Mouse (Mus musculus) adrenal gland (tissue): ENCODE measurements around the gene Ifna2.

Source experiments
- intact Hi-C: fragments of 180-260 bp; cut with DNase I; formaldehyde crosslinking; loops from one replicate; pipeline ENCODE4 v1.15.1; 2025
- long read RNA-seq, 2 experiments: library from polyadenylated mRNA; unstranded; transcript quantifications; one replicate each; pipeline ENCODE4 v2.0.0; 2020; ENCODE audit warnings: borderline replicate concordance in 1 of 2; ENCODE audit not compliant: insufficient replicate concordance in 1 of 2

The Ifna2 gene
- long read RNA-seq, experiment 1, result 0 reads
- long read RNA-seq, experiment 2, result 0 reads

- intact Hi-C loops, result loop anchor here (5.0 kb wide), 1 partner anchor 138 kb away; no protein-coding TSS in a partner anchor
These were observed at the start of gene Ifna2 for GRCm38 (mm10) chr4:88683812-88684211. TSS of gene Ifna2 (minus strand) at chr4:88683912.

GRCm38 (mm10) chr4:88727324-88727723 is 43.6 kb upstream of the Ifna2 start:
- intact Hi-C loops, result loop anchor here (1.0 kb wide), 1 partner anchor 31 kb away; no protein-coding TSS in a partner anchor

GRCm38 (mm10) chr4:88726727-88727126 is 43.0 kb upstream of the Ifna2 start:
- intact Hi-C loops, result loop anchor here (1.0 kb wide), 1 partner anchor 30 kb away; no protein-coding TSS in a partner anchor

- intact Hi-C loops, result no loop called here
These were observed 39.9 kb upstream of the Ifna2 start for GRCm38 (mm10) chr4:88723497-88724090.

GRCm38 (mm10) chr4:88721791-88722721 is 38.3 kb upstream of the Ifna2 start, which contains the start of the genes Gm26566 and Klhl9:
TSS of gene Gm26566 (plus strand) at chr4:88721805.
TSS of gene Klhl9 (minus strand) at chr4:88722465.
- intact Hi-C loops, result no loop called here

GRCm38 (mm10) chr4:88718715-88719114 is 35.0 kb upstream of the Ifna2 start:
- intact Hi-C loops, result no loop called here

- intact Hi-C loops, result no loop called here
These were observed 31.3 kb upstream of the Ifna2 start for GRCm38 (mm10) chr4:88715059-88715458.

GRCm38 (mm10) chr4:88714281-88714680 is 30.6 kb upstream of the Ifna2 start:
- intact Hi-C loops, result no loop called here

GRCm38 (mm10) chr4:88707128-88707826 is 23.6 kb upstream of the Ifna2 start:
- intact Hi-C loops, result no loop called here

- intact Hi-C loops, result no loop called here
These were observed 22.2 kb upstream of the Ifna2 start for GRCm38 (mm10) chr4:88705924-88706323.

- intact Hi-C loops, result no loop called here
These were observed 15.6 kb upstream of the Ifna2 start for GRCm38 (mm10) chr4:88699301-88699700.

GRCm38 (mm10) chr4:88698781-88699180 is 15.1 kb upstream of the Ifna2 start:
- intact Hi-C loops, result no loop called here

- intact Hi-C loops, result no loop called here
These were observed 14.0 kb upstream of the Ifna2 start for GRCm38 (mm10) chr4:88697753-88698152.

GRCm38 (mm10) chr4:88697108-88697507 is 13.4 kb upstream of the Ifna2 start:
- intact Hi-C loops, result no loop called here

- intact Hi-C loops, result loop anchor here (1.0 kb wide), 1 partner anchor 31 kb away; no protein-coding TSS in a partner anchor
These were observed 12.6 kb upstream of the Ifna2 start for GRCm38 (mm10) chr4:88696237-88696884.

- intact Hi-C loops, result no loop called here
These were observed 9.7 kb upstream of the Ifna2 start for GRCm38 (mm10) chr4:88693392-88693791.

GRCm38 (mm10) chr4:88692537-88692936 is 8.8 kb upstream of the Ifna2 start:
- intact Hi-C loops, result no loop called here

GRCm38 (mm10) chr4:88691259-88691658 is 7.5 kb upstream of the Ifna2 start, which contains the start of gene Ifnab:
TSS of gene Ifnab (minus strand) at chr4:88691359.
- intact Hi-C loops, result no loop called here

GRCm38 (mm10) chr4:88681353-88681752 is 2.4 kb downstream of the Ifna2 start:
- intact Hi-C loops, result loop anchor here (5.0 kb wide), 1 partner anchor 141 kb away; no protein-coding TSS in a partner anchor

- intact Hi-C loops, result loop anchor here (5.0 kb wide), 1 partner anchor 142 kb away; no protein-coding TSS in a partner anchor
These were observed 3.4 kb downstream of the Ifna2 start for GRCm38 (mm10) chr4:88680362-88680761.

GRCm38 (mm10) chr4:88676824-88677223 is 6.9 kb downstream of the Ifna2 start, which contains the start of gene Ifna16:
TSS of gene Ifna16 (minus strand) at chr4:88676924.
- intact Hi-C loops, result no loop called here
